Mouse (Mus musculus) neural tube, embryonic 12.5 days (tissue): ENCODE measurements around the gene Tns4. TPM values are rescaled to one million over a fixed set of nuclear protein-coding genes. Genes with fewer than 3 reads are reported as not detected.

Experiments used
- ATAC-seq: fragments of 200-750 bp; cut with Nextera tagmentation; 2 replicates; pipeline ENCODE4 v1.8.0; 2017; ENCODE audit warnings: low read depth, mild to moderate bottlenecking, moderate TSS enrichment, moderate library complexity; ENCODE audit not compliant: low FRiP score
- H3K27ac ChIP-seq: fragments of 300-500 bp; sonication (generic); 2 replicates; pipeline ENCODE4 v1.5.1; 2016
- H3K27me3 ChIP-seq: fragments of 300-500 bp; sonication (generic); replicated peaks from 2 replicates; pipeline ENCODE4 v1.6.1; 2016; ENCODE audit warnings: mild to moderate bottlenecking
- H3K36me3 ChIP-seq: fragments of 300-500 bp; sonication (generic); 2 replicates; pipeline ENCODE4 v1.6.1; 2016; ENCODE audit warnings: mild to moderate bottlenecking
- H3K4me1 ChIP-seq: fragments of 300-500 bp; sonication (generic); 2 replicates; pipeline ENCODE4 v1.6.1; 2016
- H3K4me2 ChIP-seq: fragments of 300-500 bp; sonication (generic); replicated peaks from 2 replicates; pipeline ENCODE4 v1.6.1; 2016; ENCODE audit warnings: mild to moderate bottlenecking
- H3K4me3 ChIP-seq: fragments of 300-500 bp; sonication (generic); 2 replicates; pipeline ENCODE4 v1.5.1; 2016
- H3K9ac ChIP-seq: fragments of 300-500 bp; sonication (generic); 2 replicates; pipeline ENCODE4 v1.6.1; 2016; ENCODE audit warnings: mild to moderate bottlenecking
- H3K9me3 ChIP-seq: fragments of 300-500 bp; sonication (generic); 2 replicates; pipeline ENCODE4 v1.6.1; 2016; ENCODE audit warnings: mild to moderate bottlenecking
- WGBS: fragments of 180-500 bp; shearing (Covaris S2); methylation state at CpG from one replicate; pipeline ENCODE4 v1.1.7; 2016; 5-methylcytosine and 5-hydroxymethylcytosine counted together
- polyA plus RNA-seq: library from polyadenylated mRNA; unstranded; fragments of >200 nt; fragmentation: Nextera tagmentation; extraction: Ambion mirVana; gene quantifications from 2 replicates; pipeline ENCODE4 v1.2.1, GENCODE M21; 2016

The Tns4 gene
- polyA plus RNA-seq, 1 experiment from 2014 or later: 0.22 TPM

DNA sequence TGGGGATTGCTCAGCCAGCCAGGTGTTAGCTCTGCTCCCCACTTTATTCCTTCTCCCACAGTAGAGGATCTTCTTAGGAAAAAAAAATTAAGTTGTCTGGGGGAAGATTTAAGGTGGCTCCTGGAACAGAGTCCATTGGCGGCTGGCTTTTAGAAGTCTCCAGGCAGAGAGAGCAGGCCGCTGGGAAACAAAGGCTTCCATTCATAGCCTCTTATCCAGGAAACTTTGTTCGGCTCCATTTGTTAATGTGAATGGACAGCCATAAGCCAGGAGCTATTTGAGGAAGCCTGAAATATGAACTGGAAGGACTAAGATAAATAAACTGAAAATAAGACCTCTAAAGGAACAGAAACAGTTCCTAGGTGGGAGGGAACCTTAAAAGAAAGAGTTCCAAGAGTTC lies 24.0 kb upstream of the Tns4 start:
- no peak overlapping the region; the same call in 1 of the 2 replicates for H3K4me2 ChIP-seq
- no peaks in the 10 kb centered on the region for H3K9me3 ChIP-seq
- 3% methylated on average over 3 of the region's 3 CpGs for WGBS
- no peak overlapping the region for H3K9ac ChIP-seq
- no peaks in the 10 kb centered on the region for H3K27me3 ChIP-seq
- peak overlapping the region; percentile 32; the same call in 1 of the 2 replicates for H3K27ac ChIP-seq
- no peaks in the 10 kb centered on the region for H3K36me3 ChIP-seq
- 0 out of 2 replicates have a peak, but pooled peaks have one; percentile 29 for ATAC-seq
- H3K4me3 ChIP-seq: no peak overlapping the region
- H3K4me1 ChIP-seq: peaks cover 11% of the 10 kb centered on the region

DNA sequence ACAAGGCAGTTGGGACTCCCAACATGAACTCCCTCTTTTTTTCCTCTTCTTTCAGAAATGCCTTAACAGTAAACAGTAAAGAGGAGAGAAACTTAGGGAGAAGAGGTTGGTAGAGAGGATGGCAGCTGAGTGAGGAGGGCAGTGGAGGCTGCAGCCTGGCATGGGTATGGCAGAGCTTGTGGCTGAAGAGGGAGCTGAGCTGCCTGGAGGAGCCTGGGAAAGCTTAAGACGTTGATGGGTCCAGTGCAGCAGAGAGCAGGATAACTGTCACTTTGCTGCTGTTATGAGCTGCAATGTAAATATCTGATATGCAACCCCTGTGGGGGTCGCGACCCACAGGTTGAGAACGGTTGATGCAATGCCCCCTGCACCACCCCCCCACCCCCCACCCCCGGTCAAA lies 23.6 kb upstream of the Tns4 start:
- Histone ChIP-seq H3K36me3 (no peaks in the 10 kb centered on the region), H3K27me3 (no peaks in the 10 kb centered on the region), H3K4me2 (no peak overlapping the region; the same call in 1 of the 2 replicates), H3K4me1 (peaks cover 11% of the 10 kb centered on the region), H3K9me3 (no peaks in the 10 kb centered on the region), H3K27ac (peak overlapping the region; percentile 32; the same call in 1 of the 2 replicates), H3K4me3 (no peak overlapping the region), H3K9ac (no peak overlapping the region)
- ATAC-seq: no peak
- 11% methylated on average over 5 of the region's 5 CpGs for WGBS

DNA sequence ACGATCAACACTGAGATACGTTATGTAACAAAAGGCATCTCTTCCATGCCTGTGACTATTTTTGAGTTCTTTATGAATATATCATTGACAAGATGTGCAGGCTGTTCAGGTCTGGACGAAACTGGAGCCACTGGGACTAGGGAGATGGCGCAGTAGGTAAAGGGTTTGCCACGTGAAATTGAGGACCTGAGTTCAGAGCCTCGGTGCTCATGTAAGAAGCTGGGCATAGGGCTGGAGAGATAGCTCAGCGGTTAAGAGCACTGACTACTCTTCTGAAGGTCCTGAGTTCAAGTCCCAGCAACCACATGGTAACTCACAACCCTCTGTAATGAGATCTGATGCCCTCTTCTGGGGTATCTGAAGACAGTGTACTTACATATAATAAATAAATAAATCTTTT lies 22.5 kb upstream of the Tns4 start:
- Histone ChIP-seq H3K4me2 (no peak overlapping the region), H3K27ac (no peak overlapping the region), H3K4me1 (peaks cover 17% of the 10 kb centered on the region), H3K36me3 (no peaks in the 10 kb centered on the region), H3K27me3 (no peaks in the 10 kb centered on the region), H3K9me3 (no peaks in the 10 kb centered on the region), H3K4me3 (no peak overlapping the region), H3K9ac (no peak overlapping the region)
- WGBS: 89% methylated on average over 7 of the region's 7 CpGs
- ATAC-seq: no peak

DNA sequence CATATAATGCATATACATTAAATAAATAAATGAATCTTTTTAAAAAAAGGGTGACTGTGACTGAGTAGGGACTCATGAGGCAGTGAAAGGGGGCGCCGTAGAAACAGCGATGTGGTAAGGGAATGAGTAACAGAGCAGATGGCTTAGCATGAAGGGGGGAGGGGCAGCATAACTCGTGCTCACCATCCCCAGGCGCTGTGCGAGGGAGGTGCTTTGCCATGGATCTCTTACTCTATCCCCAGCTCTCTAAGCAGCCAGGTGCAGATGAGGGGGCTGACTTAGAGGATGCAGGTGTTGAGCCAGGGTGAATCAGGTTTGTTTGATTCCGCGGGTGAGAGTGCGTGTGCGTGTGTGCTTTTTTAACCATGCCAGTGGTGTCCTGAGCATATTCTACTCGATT lies 22.0 kb upstream of the Tns4 start:
- ATAC-seq: no peak
- no peaks in the 10 kb centered on the region for H3K9me3 ChIP-seq
- no peaks in the 10 kb centered on the region for H3K36me3 ChIP-seq
- no peak overlapping the region for H3K9ac ChIP-seq
- H3K27me3 ChIP-seq: no peaks in the 10 kb centered on the region
- H3K4me3 ChIP-seq: no peak overlapping the region
- WGBS: 61% methylated on average over 11 of the region's 11 CpGs
- H3K4me1 ChIP-seq: peaks cover 22% of the 10 kb centered on the region
- no peak overlapping the region for H3K4me2 ChIP-seq
- H3K27ac ChIP-seq: no peak overlapping the region

DNA sequence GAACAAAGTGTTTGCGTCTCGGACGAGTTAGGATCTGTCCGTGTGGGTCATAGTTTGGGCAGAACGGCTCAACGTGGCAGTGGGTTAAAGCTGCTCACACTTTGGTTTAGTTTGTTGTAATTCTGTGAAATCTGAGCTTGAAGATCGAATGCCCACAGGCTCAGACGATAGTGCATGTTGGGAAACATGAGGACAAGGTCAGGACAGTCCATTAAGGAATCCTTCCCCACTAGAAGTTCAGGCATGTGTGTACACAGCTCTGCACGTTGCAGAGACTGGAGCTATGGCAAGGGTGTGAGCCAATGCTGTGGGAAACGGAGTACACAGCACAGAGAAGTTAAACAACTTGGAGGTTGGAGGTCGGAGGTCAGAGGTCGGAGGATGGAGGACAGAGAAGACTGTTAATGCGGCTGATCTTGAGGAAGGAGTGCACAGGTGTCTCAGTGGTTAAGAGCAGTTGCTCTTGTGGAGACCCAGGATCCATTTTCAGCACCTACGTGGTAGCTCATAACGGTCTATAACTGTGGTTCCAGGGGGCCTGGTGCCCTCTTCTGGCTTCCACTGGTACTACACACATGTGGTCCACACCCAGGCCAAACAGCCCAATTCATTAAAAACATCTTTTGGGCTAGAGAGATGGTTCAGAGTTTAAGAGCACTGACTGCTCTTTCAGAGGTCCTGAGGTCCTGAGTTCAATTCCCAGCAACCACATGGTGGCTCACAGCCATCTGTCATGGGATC lies 21.4 kb upstream of the Tns4 start:
- H3K27ac ChIP-seq: no peak overlapping the region
- H3K4me1 ChIP-seq: peaks cover 22% of the 10 kb centered on the region
- no peaks in the 10 kb centered on the region for H3K36me3 ChIP-seq
- no peak overlapping the region for H3K4me3 ChIP-seq
- no peaks in the 10 kb centered on the region for H3K9me3 ChIP-seq
- no peak overlapping the region for H3K9ac ChIP-seq
- H3K27me3 ChIP-seq: no peaks in the 10 kb centered on the region
- H3K4me2 ChIP-seq: no peak overlapping the region
- no peak for ATAC-seq
- WGBS: 83% methylated on average over 15 of the region's 15 CpGs

DNA sequence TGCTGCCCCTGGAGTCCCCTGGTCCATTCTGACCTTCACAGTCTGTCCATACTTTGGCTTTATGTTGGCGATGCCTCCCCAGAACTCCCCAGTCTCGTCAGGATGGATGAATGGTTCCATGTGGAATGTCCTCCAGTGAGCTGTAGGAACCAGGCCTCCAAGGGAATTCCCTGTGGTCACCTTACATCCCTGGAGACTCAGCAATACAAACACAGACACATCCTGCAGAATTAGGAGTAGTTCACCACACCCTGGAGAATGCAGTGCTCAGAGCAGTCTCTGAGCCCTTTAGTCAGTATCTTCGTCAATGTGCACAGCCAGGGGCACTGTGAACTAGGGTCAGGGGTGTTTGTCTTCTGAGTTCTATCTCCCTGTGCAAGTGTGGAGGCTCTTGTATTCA lies 19.2 kb upstream of the Tns4 start:
- WGBS: 52% methylated on average over 3 of the region's 3 CpGs
- H3K4me2 ChIP-seq: no peak overlapping the region
- no peak overlapping the region for H3K27ac ChIP-seq
- ATAC-seq: no peak
- no peaks in the 10 kb centered on the region for H3K27me3 ChIP-seq
- H3K9ac ChIP-seq: no peak overlapping the region
- H3K36me3 ChIP-seq: no peaks in the 10 kb centered on the region
- peaks cover 22% of the 10 kb centered on the region for H3K4me1 ChIP-seq
- H3K9me3 ChIP-seq: no peaks in the 10 kb centered on the region
- H3K4me3 ChIP-seq: no peak overlapping the region

DNA sequence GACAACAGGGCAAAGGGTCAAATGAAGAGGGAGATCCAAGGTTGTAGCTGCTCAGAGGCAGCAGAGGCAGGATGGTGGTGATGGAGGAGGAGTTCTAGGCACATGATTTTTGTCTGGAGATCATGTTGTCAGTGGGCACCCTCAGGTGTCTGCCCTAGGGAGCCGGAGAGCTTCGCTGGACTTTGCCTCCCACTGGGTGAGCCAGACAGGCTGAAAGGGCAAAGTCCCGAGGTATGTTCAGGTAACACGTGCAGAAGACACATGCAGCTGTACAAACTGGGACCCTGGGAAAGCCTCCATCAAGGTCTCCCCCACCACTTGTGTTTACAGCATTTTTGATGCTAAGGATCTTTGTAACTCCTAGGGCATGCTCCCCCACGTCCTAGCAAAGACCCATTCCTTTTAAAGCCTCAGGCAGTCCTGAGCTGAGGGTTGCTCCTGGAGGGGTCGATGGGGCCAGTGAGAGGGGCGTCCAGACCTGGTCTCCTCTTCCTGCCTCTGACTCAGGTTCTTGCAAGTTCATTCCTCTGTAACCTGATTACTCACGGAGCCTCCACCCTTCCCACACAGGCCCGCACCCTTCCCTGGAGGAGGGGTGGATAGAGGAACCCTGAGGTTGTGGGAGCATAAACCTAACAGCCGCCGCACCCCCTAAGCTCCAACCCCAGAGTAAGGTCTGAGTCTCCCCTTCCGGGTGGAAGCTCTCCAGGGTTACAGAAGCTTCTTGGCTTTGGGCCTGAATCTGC lies 17.0 kb upstream of the Tns4 start:
- H3K27me3 ChIP-seq: no peaks in the 10 kb centered on the region
- H3K9ac ChIP-seq: no peak overlapping the region
- no peaks in the 10 kb centered on the region for H3K9me3 ChIP-seq
- H3K36me3 ChIP-seq: no peaks in the 10 kb centered on the region
- no peak overlapping the region for H3K4me3 ChIP-seq
- H3K27ac ChIP-seq: no peak overlapping the region
- no peak overlapping the region for H3K4me2 ChIP-seq
- 77% methylated on average over 12 of the region's 12 CpGs for WGBS
- ATAC-seq: no peak
- H3K4me1 ChIP-seq: peaks cover 14% of the 10 kb centered on the region

DNA sequence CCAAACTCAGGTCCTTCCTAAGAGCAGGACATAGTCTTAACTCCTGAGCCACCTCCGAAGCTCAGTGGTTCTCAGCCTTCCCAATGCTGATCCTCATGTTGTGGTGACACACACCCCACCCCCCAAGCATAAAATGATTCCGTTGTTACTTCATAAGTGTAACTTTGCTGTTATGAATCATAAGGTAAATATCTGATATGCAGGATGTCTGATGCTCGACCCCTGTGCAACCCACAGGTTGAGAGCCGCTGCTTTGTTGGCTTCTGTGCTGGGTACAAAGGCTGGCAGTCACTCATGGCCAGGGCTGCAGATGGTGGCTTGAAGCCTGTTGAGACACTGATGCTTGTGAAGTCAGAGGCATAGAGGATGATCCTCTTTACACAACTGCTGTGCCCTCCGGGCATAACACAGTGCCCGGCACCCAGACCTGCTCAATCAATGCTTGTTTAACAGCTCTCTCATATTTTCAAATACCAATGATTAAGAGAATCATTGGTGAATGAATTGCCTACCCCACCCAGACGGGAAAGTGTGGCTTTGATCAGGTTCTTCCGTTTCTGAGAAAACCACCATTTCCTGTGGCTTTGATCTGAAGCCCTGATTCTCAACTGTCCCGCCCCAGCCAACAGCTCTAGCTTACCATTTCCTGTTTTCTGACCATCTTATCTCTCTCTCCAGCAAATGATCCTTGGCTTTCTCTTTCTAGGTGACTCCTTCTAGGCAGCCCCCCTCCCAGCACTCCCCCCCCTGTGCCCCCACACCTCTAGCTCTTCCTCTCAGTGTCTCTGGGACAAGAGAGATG lies 15.7 kb upstream of the Tns4 start:
- WGBS: 77% methylated on average over 9 of the region's 9 CpGs

DNA sequence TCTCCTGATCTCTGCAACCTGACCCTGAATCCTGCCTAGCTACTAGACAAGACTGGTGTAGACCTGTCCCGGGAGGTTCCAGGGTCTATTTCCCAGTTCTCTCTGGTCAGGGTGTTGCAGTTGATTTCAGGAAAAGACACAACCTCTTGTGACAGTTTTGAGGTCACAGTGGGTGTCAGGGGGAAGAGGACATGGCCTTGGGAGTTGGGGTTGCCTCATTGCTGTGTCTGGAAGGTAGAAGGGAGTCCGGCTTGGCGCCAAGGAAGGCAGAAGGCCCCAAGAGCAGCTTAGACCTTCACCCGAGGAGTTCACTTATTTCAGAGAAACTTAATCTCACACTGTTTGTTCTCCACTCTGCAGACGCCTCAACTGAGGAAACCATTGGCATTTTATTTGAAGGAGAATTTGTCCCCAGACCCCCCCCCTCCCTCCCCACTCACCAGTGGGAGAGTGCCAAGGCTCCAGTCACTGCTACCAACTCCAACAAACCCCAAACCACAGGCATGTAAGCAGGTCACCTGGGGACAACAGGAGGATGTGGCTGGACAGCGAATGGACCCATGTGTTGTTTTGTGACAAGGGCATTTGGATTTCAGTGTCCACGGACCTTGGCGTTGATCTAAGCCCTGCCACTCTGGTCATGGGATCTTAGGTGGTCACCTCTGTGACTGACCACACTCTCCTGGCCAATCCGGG lies 13.6 kb upstream of the Tns4 start:
- no peak for ATAC-seq
- Histone ChIP-seq H3K4me1 (peaks cover 10% of the 10 kb centered on the region), H3K27ac (no peak overlapping the region), H3K4me3 (no peak overlapping the region), H3K36me3 (no peaks in the 10 kb centered on the region), H3K4me2 (no peak overlapping the region), H3K9me3 (no peaks in the 10 kb centered on the region), H3K27me3 (no peaks in the 10 kb centered on the region), H3K9ac (no peak overlapping the region)
- WGBS: 89% methylated on average over 9 of the region's 9 CpGs

More for the DNA sequence above, 15.7 kb upstream of the Tns4 start:
- Histone ChIP-seq H3K4me3 (no peak overlapping the region), H3K36me3 (no peaks in the 10 kb centered on the region), H3K27ac (no peak overlapping the region), H3K4me2 (no peak overlapping the region), H3K9ac (no peak overlapping the region), H3K9me3 (no peaks in the 10 kb centered on the region), H3K27me3 (no peaks in the 10 kb centered on the region), H3K4me1 (peaks cover 14% of the 10 kb centered on the region)
- no peak for ATAC-seq

DNA sequence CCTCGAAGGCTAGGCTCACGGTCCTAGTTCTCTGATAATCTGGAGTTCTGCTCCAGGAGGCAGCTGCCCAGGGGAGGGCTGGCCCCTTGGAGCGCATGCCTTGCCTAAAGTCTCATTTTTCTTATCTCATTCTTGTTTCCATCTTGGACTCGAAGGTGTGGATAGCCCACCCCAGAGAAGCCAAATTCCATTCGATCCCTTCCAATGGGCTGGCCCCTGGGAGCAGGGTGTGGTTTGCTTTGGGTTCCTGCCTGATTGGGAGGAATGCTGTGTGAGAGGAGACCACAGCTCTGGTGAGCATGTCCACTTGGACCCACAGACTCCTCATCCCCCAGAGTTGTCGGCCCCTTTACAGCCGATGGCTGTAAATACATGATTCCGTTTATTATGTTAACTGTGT lies 12.6 kb upstream of the Tns4 start:
- Histone ChIP-seq H3K27ac (no peak overlapping the region), H3K4me1 (peaks cover 5% of the 10 kb centered on the region), H3K4me2 (no peak overlapping the region), H3K27me3 (no peaks in the 10 kb centered on the region), H3K4me3 (no peak overlapping the region), H3K9me3 (no peaks in the 10 kb centered on the region), H3K36me3 (no peaks in the 10 kb centered on the region), H3K9ac (no peak overlapping the region)
- no peak for ATAC-seq
- WGBS: 85% methylated on average over 8 of the region's 8 CpGs

DNA sequence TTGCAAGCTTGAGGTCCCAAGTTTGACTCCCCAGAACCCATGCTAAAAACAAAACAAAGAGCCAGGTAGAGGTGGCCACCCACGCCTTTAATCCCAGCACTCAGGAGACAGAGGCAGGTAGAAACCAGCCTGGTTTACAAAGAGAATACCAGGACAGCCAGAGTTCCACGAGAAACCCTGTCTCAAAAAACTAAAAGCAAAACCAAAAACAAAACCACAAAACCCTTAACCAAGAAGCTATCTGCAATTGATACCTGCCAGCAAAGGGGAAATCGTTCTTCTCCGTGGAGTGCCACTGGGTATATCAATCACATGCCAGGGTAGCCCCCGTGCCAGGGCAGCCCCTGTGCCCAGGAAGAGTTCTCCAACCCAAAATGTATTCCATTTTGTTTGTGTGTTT lies 11.1 kb upstream of the Tns4 start:
- no peaks in the 10 kb centered on the region for H3K36me3 ChIP-seq
- no peak overlapping the region for H3K27ac ChIP-seq
- WGBS: 87% methylated on average over 5 of the region's 5 CpGs
- no peak for ATAC-seq
- no peaks in the 10 kb centered on the region for H3K4me1 ChIP-seq
- no peak overlapping the region for H3K4me2 ChIP-seq
- no peaks in the 10 kb centered on the region for H3K27me3 ChIP-seq
- no peak overlapping the region for H3K9ac ChIP-seq
- H3K9me3 ChIP-seq: no peaks in the 10 kb centered on the region
- H3K4me3 ChIP-seq: no peak overlapping the region

DNA sequence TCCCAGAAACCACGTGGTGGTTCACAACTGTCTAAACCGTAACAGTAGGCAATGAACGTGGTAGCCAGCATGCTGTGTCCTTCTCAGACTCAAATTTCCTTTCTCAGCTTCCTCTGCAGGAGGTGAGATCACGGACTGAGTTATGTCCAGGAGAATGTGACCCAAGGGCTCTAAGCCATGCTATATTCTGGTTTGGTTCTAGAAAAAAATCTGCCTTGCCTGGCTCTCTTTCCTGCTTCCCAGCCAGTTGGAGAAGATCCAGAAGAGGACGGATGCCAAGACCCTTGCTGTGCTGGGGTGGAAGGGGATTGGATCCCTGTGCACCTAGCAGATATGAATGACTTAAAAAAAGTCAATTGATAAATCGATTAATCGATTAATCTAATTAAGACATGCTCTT lies 10.4 kb upstream of the Tns4 start:
- H3K9me3 ChIP-seq: no peaks in the 10 kb centered on the region
- H3K27me3 ChIP-seq: no peaks in the 10 kb centered on the region
- ATAC-seq: no peak
- no peaks in the 10 kb centered on the region for H3K36me3 ChIP-seq
- 85% methylated on average over 7 of the region's 7 CpGs for WGBS
- H3K4me3 ChIP-seq: no peak overlapping the region
- no peaks in the 10 kb centered on the region for H3K4me1 ChIP-seq
- H3K27ac ChIP-seq: no peak overlapping the region
- no peak overlapping the region for H3K9ac ChIP-seq
- no peak overlapping the region for H3K4me2 ChIP-seq
